Mouse (Mus musculus) testis, adult 2 months (tissue): ENCODE data around the gene Tenm4.

Source experiments
- CTCF ChIP-seq: fragments of 200-500 bp; IDR thresholded peaks from 2 replicates; pipeline ENCODE4 v1.5.1; 2012; ENCODE audit warnings: low read depth, mild to moderate bottlenecking, inconsistent platforms, low read length, moderate library complexity; ENCODE audit not compliant: control insufficient read depth, insufficient read depth, insufficient replicate concordance
- POLR2A ChIP-seq: fragments of 200-500 bp; IDR thresholded peaks from 2 replicates; pipeline ENCODE4 v1.6.1; 2012; ENCODE audit warnings: low read depth, mild to moderate bottlenecking, inconsistent platforms, low read length, moderate library complexity; ENCODE audit not compliant: control insufficient read depth

DNA sequence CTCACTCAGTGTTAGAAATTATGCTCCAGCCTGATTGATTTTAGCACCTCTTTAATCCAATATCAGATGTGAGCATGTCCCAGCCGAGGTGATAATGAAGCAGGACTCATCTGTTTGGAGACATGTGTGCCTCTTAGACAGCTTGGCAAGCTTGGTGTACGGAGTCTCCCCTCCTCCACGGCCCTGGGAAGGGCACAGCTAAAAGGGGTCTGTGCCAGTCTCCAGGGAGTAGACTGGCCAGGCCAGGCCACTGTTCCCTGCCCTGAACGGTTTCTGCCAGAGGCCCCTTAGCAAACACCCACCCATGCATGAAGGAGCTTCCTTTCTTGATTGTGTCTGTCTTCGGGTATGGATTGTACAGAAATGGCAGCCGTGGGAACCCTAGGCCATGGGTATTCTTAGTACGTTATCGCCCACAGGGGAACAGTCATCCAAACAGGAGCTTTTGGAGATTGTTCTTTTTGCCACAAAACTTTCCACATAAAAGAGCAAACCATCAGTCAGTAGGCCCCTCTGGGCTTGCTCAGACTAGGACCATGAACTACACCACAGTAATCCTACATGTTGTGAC is 667.3 kb downstream of the Tenm4 start:
- TF ChIP-seq POLR2A (no peak), CTCF (no peak)
